Mouse (Mus musculus) adrenal gland, adult 18-20 months (tissue): ENCODE data around the gene Grid2ip. TPM values are rescaled to one million over a fixed set of nuclear protein-coding genes. Genes with fewer than 3 reads are reported as not detected.

ENCODE experiments used
- DNase-seq, 2 experiments: peaks; one replicate each; pipeline ENCODE4 v3.0.0; 2021 to 2022; ENCODE audit warnings: low spot score in 2 of 2
- long read RNA-seq, 2 experiments: library from polyadenylated mRNA; stranded (forward); transcript quantifications; one replicate each; pipeline ENCODE4 v2.0.0; 2021
- total RNA-seq, 2 experiments: library from RNA; stranded (reverse); gene quantifications; 1 replicate in 1 of 2; 2 replicates in 1 of 2; pipeline ENCODE4 v1.2.3; 2021

The Grid2ip gene
- under 1 TPM; 0.26 to 0.36 TPM for total RNA-seq
- long read RNA-seq, experiment 1: 0 reads
- long read RNA-seq, experiment 2: 0 reads

DNA sequence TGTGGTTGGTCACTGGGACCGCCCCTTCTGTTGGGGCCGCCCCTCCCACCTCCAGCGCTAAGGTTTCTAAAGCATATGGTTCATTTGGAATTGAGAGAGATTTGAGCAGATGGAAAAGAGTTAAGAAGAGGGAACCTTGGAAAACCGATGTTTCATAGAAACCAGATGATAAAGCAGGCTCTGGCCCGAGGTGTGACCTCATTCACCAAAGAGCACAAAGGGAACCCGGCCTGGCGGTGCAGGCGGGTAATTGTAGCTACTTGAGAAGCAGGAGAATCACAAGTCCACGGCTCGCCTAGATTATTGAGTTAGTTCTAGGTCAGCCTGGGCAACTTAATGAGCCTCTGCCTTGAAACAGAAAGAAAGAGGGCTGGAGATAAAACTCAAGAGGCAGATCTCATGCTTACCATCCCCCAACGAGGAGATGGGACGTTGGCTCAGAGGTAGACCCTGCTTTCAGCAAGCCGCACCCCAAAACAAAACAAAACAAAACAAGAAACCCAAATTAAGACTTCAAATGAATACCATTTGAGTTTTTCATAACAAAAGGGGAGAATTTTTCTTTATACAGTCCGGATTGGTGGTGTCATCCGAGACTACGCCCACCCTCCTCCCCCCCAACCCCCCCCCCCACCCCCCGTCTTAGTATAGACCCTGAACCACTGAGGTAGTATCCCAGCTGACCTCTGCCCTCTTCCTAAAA, at the start of gene Grid2ip:
Gene Grid2ip (plus strand): TSS at position 653 of the 703 bp plus-strand sequence.
- no peak for DNase-seq

DNA sequence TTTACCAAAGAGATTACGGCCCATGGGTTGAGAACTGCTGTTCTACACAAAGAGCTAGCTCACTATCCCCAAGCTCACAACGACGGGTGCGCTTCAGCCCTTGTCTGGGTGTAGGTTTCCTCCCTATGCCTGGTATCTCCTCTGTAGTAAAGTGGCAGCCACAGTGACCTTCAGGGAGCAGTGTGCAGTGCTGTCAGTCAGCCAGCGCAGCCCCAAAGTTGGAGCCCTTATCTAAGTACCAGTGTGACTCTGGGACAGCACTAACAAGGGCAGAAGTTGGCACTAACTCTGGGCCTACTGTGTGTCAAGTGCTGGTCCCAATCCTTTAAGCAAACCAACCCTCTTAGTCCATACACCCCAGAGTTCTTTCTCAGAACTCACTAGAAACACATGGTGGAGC, 48.3 kb upstream of the Grid2ip start:
- no peak for DNase-seq

DNA sequence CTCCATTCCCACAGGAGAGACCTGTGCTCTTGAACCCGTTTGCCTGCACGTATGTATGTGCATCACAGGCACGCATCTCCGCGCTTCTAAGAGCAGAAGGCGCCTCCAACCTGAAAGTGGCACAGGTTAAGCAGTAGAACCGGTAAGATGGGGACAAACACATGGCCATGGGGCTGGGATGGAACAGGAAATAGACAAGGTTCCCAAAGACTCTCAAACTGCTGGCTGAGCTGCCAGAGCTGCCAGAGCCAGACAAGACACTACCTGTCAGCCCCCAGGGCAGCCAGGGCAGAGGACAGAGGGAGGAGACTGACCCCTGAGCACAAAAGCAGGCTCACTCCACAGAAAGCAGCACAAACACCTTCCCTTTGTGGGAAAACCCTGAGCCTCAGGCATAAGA, 47.2 kb upstream of the Grid2ip start:
- no peak for DNase-seq

DNA sequence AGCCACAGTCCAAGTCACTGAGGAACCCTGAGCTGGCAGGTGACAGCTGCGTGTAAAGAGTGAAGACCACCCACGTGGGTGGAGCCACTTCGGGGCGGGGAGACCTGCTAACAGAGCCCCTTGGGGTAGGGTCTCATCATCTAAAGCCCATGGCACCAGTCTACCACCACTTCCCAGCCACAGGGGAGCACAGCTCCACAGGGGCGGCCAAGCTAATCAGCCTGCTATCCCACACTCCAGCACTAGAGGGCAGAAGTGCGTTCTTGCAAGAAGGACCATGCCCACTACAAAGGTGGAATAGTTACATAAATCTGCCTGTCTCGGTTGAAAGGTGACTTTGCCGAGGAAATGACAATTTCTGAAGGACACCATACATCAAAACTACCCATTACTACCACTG, 45.3 kb upstream of the Grid2ip start:
- peak; percentile 70 to 76 for DNase-seq

DNA sequence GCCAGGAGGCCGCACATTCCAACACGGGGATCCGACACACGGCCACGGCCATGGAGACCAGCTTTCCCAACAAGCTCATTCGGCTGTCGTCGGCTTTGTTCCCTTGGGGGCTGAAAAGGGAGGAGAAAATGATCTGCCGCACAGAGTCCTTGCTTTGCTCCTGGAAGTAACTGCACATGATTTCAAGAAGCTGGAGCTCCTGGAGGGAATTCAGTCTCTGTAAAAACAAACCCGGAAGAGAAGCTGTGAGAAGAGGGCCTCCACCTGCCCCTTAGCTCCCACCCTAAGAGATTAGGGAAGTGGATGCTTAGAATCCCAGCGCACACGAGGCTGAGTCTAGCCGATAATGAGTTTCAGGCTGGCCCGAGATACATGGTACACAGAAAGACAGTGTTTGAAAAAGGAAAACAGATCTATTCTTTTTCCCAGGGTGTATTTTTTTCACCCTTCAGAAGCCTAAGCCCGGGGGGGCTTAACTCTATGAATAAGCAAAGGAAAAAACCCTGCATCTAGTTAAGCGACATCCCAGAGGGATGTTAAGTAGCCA, 42.9 kb upstream of the Grid2ip start:
- DNase-seq: no peak

DNA sequence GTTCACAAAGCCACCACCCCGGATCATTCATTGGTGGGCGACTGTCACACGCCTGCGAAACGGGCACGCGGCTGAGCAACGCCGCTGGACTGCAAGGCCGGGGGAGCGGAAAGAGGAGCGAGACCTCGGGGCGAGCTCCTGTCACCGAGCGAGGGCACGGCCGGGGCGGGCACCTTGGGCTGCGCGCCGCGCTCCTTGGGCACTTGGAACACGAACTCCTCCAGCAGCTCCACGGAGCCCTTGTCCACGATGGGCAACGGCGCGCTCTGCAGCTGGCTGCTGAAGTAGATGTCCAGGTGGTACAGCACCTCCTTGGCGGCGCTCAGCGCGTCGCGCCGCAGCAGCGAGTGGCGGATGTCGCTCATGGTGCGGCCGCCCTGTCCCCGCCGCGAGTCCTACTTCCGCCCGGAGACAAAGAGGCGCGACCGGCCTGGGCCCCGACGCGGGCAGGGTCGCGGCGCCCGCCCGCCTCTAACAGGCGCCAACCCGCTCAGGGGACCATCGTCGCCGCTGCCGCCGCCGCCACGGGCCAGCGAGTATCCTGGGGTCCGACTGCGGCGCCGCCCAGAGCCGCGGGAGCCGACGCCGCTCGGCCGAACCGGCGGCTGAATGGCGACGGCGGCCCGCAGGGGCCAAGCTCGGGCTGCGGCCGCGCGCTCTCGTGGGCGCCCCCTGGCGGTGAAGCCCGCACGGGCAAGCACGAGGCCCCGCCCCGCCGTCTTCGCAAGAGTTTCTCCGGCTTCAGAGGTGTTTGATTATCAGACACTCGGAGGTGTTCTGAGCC, 42.2 kb upstream of the Grid2ip start, which contains the start of gene E130309D02Rik:
Gene E130309D02Rik (minus strand): TSS at position 631 of the 784 bp plus-strand sequence.
- peak; percentile 95 to 97 for DNase-seq

DNA sequence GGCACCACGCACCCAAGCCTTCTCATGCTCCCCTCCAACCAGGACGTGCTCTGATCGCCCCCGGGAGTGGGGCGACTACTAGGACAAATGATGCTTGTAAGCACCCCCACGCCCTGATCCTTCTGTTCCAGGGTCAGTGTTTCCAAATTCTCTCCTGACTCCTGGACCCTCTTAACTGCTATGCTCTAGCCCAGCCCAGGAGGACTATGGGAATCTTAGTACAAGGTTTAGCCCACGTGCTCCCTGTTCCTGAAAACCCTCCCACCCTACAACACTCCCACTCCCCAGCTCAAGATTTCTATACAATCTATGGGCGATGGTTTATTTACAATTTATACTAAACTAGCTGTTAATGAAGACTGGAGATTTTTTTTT, 41.6 kb upstream of the Grid2ip start:
- DNase-seq: no peak

DNA sequence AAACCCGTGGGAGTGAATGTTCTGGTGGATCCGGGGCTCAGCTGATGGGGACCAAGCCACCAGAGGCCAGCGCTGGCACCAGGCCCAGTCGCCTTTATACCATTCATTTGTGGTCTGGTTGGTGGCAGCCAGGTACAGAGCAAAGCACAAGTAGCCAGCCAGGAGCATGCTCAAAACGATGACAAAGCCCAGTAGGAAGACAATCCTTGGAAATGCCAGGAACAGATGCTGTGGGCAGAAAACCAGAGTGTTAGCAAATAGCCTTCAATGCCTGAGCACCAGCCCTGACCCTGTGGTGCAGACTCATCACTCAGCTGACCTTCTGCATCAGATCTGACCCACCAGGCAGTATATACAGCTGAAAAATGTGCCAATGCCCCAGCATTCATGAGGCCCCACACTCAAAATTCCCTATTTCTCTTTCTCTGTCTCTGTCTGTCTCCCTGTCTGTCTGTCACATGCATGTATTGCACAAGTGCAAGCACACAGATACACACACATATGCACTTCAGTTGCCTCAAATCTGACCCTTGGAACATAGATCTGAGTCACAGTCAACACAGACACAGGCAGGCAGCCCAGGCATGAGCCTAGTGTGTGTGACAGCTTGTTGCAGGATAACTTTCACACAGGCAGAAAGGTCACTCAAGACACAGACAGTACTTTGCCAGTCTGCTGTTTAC, 40.4 kb upstream of the Grid2ip start:
- peak in 1 of 2 experiments; percentile 38 for DNase-seq

DNA sequence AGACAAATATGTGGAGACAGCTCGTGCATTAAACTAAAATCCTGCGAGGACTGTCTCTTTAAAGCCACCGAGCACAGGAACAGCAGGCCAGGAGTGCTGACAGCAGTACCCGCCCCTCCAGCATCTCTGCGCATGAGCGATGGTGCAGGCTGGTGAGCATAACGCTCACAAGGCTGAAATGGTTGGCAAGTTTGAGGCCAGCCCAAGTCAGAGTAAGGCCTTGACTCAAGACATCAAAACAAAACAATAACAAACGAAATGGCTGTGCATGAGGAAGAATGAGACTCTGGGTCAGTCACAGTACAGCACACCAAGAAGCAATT, 39.9 kb upstream of the Grid2ip start:
- peak in 1 of 2 experiments; percentile 49 for DNase-seq

DNA sequence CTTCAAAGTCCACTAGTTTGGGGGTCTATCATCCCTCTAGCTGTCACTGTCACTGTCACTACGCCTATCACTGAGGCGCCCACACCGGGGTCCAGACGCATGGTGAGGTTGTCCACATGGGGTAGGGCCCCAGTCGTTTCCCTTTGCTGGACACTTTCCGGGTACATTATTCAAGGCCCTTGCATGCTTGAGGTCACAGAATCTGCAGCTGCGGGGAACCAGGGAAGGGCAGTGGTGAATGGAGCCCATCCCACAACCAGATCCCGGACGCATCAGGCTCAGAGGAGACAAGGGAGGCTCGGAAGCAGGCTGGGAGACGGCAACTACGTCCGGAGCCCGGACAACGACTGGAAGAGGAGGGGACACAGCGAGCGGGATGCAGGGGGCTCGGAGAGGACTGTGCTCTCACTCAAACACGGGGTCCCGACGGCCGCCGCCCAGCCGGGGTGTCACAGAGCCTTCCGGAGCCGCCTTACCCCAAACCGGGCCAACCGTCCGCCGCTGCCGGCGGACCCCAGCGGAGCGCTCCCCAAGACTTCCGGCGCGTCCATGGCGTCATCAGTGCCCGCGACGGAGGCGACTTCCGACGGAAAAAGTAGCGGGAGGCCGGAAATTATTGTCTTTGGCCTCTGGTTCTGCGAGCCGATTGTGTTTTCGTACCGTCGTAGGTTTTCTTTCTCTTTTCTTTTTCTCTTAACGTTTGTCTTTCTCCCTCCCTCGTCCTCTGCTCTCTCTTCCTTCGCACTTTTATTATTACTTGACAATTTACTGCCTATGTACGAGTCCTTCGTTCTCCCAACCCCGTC, 28.2 kb upstream of the Grid2ip start, which contains the start of gene Zdhhc4:
Gene Zdhhc4 (minus strand): TSS at position 567 of the 806 bp plus-strand sequence.
- peak; percentile 94 to 97 for DNase-seq

DNA sequence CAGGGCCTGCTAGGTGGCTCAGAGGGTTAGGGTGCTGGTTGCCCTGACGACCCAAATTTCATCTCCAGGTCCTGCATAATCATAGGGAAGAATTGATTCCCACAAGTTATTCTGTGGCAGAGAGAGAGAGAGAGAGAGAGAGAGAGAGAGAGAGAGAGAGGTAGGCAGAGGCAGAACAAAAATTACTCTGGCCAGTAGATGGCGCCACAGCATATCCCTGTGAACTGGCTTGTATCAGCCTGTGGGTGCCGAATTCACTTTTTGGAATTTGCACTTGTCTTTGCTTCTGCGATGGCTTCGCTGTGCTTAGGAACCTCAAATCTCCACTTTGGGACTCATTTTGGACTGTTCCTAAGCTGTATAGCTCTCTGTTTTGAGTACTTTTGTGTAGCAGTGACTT, 23.3 kb upstream of the Grid2ip start:
- DNase-seq: peak; percentile 73 to 75

DNA sequence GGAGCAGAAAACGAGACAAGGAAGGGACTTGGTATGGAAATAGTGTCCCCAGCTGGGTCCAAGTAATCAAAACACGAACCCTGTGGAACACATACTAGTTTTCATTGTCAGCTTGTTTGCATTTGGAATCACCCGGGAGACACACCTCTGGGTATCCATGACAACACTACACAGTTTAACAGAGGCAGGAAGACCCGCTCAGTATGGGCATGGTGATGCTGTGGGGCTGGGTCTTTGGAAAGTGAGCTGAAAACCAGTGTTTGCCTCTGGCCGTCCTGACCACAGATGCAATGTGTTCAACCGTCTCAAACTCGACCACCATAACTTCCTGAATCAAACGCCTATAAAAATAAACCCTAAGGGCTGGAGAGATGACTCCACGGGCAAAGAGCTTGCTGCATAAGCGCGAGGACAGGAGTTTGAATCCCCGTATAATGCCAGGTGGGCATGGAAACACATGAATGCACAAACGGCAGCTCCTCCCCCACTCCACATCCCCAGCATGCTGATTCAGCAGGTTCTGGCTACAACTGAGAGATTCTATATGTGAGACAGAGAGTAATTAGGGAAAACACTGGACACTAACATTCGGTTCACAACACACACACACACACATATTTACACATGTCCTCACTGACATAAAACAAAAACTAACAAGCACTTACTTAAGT, 22.6 kb upstream of the Grid2ip start:
- no peak for DNase-seq

DNA sequence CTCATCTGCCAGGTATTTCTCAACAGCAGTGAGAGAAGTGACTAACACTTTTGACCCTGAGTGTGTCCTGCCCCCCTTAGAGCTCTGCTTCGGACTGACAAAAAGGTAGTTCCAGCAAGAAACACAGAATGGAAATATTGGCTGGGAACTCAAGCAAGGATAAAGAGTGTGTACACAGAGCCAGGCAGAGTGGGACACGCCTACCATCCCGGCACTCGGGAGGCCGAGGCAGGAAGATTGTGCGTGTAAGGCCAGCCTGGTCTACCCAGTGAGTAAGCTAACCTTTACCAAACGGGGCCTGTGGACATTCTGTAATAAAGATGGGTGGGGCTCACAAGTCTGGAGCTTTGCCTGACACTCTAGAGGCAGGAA, 22.1 kb upstream of the Grid2ip start:
- no peak for DNase-seq

DNA sequence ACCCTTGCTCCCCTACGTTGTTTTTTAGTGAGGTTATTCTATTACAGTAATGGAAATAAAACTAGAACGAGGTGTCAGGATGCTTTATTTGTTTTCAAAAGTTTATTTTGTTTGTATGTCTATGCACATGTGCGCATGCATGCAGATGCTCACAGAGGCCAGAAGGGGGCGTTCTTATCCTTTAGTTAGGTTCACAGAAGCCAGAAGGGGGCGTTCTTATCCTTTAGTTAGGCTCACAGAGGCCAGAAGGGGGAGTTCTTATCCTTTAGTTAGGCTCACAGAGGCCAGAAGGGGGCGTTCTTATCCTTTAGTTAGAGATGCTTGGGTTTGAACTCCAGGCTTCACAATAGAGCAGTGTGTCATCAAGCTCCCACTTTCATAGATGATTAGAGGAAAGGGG, 20.6 kb upstream of the Grid2ip start:
- DNase-seq: no peak

DNA sequence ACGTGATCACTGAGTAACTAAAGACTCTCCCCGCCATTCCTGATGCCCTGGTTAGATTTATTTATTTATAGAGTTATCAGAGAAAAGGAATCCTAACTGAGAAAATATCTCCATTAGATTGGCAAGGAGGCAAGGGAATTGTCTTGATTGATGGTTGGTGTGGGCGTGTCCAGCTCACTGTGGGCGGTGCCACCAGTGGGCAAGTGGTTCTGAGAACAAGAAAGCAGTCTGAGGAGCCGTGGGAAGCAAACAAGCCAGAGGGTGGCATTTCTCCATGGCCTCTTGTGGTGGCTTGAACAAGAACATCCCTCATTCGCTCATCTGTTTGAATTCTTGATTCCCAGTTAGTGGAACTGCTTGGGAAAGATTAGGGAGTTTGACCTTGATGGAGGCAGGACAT, 17.5 kb upstream of the Grid2ip start:
- no peak for DNase-seq

DNA sequence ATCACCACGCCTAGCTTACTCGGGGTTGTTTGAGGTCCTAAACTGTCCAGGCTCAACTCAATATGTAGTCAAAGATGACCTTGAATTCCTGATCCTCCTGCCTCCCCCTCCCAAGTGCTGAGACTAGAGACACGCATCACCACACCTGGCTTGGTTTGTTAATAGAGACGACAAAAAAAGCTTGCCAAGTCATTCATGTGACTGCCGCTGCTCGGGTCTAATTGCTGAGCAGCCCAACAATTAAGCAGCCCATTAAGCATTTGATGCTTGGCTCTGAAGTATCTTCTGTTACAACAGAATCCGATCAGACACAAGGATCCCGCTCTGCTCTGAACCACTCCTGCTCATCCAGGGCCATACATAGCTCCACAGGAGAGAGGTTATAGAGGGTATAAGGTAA, 10.8 kb upstream of the Grid2ip start:
- DNase-seq: no peak

DNA sequence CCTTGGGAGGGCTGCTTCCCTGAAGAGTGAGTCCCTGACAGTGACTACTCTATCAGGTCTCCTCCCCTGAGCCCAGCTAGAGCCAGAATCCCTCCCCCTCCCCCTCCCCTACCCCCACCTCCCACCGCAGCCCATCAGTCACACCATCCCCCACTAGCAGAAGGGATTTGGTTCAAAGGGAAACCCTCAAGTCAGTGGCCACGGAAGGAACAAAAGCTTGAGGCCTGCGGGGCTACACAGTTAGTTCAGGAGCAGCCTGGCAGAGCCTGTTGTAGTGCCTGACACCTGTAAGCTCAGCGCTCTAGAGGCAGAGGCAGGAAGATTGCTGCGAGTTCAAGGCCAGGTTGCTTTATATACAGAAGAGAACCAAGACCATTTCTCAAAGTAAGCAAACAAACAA, 1.1 kb upstream of the Grid2ip start:
- DNase-seq: no peak

DNA sequence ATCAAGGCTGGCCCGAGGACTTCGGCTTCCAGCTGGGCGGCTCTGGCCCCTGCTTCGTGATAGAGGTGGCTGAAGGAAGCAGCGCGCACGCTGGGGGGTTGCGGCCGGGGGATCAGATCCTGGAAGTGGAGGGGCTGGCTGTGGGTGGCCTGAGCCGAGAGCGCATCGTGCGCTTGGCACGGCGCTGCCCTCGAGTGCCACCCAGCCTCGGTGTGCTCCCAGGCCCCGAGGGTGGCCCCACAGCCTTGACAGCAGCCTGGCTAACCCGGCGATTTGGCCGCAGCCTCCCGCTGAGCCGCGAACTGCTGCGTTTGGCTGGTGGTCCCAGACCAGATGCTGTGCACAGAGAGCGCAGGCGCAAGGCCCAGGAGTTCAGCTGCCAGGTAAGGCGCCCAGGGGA, 426 bp downstream of the Grid2ip start:
- no peak for DNase-seq

DNA sequence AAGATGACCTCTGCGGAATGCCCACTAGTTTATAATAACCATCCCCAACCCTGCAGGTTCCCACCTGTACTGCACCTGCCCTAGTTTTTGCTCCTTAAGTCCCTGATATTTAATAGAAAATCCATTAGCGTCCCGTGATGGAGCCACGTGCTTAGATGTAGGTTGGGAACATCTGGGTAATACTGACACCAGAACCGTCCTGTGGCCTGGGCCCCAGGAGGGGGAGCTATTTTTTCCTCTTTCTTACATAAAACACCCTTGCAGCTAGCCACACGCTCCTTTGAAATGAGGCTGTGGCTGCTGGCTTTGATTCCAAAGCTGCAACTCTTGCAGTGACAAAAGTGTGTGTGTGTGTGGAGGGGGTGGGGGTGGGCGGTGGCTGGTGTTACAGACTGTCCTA, 2.1 kb downstream of the Grid2ip start:
- no peak for DNase-seq

DNA sequence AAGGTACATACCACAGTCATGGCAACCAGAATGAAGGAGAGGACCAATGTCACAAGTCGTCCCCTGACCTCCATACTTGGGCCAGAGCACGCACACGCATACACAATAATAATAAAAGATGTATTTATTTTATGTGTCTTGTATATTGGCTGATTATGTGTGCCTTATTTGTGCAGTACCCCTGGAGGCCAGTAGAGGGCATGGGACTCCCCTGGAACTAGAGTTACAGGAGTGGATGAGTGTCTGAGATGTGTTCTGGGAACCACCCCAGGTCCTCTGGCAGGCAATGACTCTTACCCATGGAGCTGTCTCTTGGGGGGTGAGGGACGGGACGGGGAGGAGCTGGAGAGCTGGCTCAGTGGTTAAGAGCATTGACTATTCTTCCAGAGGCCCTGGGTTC, 2.9 kb downstream of the Grid2ip start:
- DNase-seq: no peak
